Mouse (Mus musculus) heart, embryonic 14.5 days (tissue): Measurements from ENCODE around the gene 4930404N11Rik. TPM values are rescaled to one million over a fixed set of nuclear protein-coding genes. Genes with fewer than 3 reads are reported as not detected.

ENCODE experiments used
- ATAC-seq: fragments of 200-750 bp; cut with Nextera tagmentation; 2 replicates; pipeline ENCODE4 v1.8.0; 2017; ENCODE audit warnings: low read depth, moderate TSS enrichment; ENCODE audit not compliant: insufficient number of reproducible peaks, insufficient read depth, low FRiP score
- H3K27ac ChIP-seq, 2 experiments: fragments of 200-500 bp in 1 of 2; fragments of 300-500 bp in 1 of 2; sonication (generic) in 1 of 2; replicated peaks in 1 of 2; 2 replicates each; pipeline ENCODE4 v1.5.1; 2012 to 2014; ENCODE audit warnings: low read depth in 2 of 2, low read length in 2 of 2, control low read depth in 1 of 2, mild to moderate bottlenecking in 1 of 2, mixed read lengths in 1 of 2; ENCODE audit not compliant: control insufficient read depth in 1 of 2, insufficient read depth in 1 of 2
- H3K27me3 ChIP-seq: fragments of 300-500 bp; sonication (generic); 2 replicates; pipeline ENCODE4 v1.6.1; 2014; ENCODE audit warnings: mild to moderate bottlenecking, low read length, control low read depth; ENCODE audit not compliant: control insufficient read depth, insufficient read depth
- H3K36me3 ChIP-seq: fragments of 300-500 bp; sonication (generic); 2 replicates; pipeline ENCODE4 v1.6.1; 2014; ENCODE audit warnings: mild to moderate bottlenecking, control low read depth, low read length, mixed read lengths; ENCODE audit not compliant: control insufficient read depth, insufficient read depth
- H3K4me1 ChIP-seq, 2 experiments: fragments of 200-500 bp in 1 of 2; fragments of 300-500 bp in 1 of 2; sonication (generic) in 1 of 2; 2 replicates each; pipeline ENCODE4 v1.6.1; 2012 to 2014; ENCODE audit warnings: low read length in 2 of 2, control low read depth in 1 of 2, mixed read lengths in 1 of 2; ENCODE audit not compliant: control insufficient read depth in 2 of 2, insufficient read depth in 2 of 2
- H3K4me2 ChIP-seq: fragments of 300-500 bp; sonication (generic); 2 replicates; pipeline ENCODE4 v1.6.1; 2014; ENCODE audit warnings: mild to moderate bottlenecking, low read length
- H3K4me3 ChIP-seq, 2 experiments: fragments of 200-500 bp in 1 of 2; fragments of 300-500 bp in 1 of 2; sonication (generic) in 1 of 2; 2 replicates each; pipeline ENCODE4 v1.5.1; 2012 to 2014; ENCODE audit warnings: low read length in 2 of 2, mild to moderate bottlenecking in 2 of 2, control low read depth in 1 of 2, low read depth in 1 of 2, moderate library complexity in 1 of 2; ENCODE audit not compliant: control insufficient read depth in 1 of 2, insufficient read depth in 1 of 2
- H3K9ac ChIP-seq: fragments of 300-500 bp; sonication (generic); 2 replicates; pipeline ENCODE4 v1.6.1; 2014; ENCODE audit warnings: mild to moderate bottlenecking, low read length
- H3K9me3 ChIP-seq: fragments of 300-500 bp; sonication (generic); 2 replicates; pipeline ENCODE4 v1.6.1; 2016; ENCODE audit warnings: low read length, control low read depth; ENCODE audit not compliant: control insufficient read depth
- whole genome bisulfite sequencing: fragments of 180-500 bp; shearing (Covaris S2); extraction: QIAGEN DNeasy Blood & Tissue Kit; methylation state at CpG from one replicate; pipeline ENCODE4 v1.1.7; 2014; 5-methylcytosine and 5-hydroxymethylcytosine counted together
- polyA plus RNA-seq: library from polyadenylated mRNA; unstranded; fragments of >200 nt; fragmentation: Nextera tagmentation; extraction: Ambion mirVana; gene quantifications from 2 replicates; pipeline ENCODE4 v1.2.1, GENCODE M21; 2014

Gene 4930404N11Rik
- polyA plus RNA-seq, 1 experiment from 2014 or later = 0.38 TPM

DNA sequence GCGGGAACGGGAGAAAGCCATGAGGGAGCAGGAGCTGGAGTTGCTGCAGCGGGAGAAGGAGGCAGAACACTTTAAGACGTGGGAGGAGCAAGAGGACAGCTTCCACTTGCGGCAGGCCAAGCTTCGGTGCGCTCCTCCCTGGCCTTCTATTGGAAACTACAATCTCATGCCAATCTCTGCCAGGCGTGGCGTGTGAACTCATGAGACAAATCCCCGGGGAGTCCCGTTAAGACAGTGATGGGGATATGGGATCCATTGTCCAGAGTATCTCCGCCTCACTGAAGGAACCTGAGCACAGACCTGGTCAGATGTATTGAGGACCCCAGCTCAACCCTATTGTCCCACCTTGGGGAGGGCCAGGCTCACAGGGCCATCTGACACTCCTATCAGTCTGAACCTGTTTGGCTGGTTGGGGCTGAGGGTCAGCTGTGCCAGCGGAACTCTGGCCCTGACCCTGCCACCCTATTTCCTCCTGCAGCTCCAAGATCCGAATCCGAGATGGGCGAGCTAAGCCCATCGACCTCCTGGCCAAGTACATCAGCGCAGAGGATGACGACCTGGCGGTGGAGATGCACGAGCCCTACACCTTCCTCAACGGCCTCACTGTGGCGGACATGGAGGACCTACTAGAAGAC, 42.4 kb downstream of the 4930404N11Rik start:
- 93% methylated on average over 23 of the region's 23 CpGs for WGBS
- no peak overlapping the region for H3K27ac ChIP-seq
- H3K4me3 ChIP-seq = no peak overlapping the region
- no peak overlapping the region for H3K4me2 ChIP-seq
- H3K36me3 ChIP-seq = peaks cover 56% of the 10 kb centered on the region
- no peak overlapping the region for H3K9ac ChIP-seq
- peaks cover 22 to 29% of the 10 kb centered on the region in 2 experiments for H3K4me1 ChIP-seq
- no peak for ATAC-seq
- no peaks in the 10 kb centered on the region for H3K27me3 ChIP-seq
- no peaks in the 10 kb centered on the region for H3K9me3 ChIP-seq

DNA sequence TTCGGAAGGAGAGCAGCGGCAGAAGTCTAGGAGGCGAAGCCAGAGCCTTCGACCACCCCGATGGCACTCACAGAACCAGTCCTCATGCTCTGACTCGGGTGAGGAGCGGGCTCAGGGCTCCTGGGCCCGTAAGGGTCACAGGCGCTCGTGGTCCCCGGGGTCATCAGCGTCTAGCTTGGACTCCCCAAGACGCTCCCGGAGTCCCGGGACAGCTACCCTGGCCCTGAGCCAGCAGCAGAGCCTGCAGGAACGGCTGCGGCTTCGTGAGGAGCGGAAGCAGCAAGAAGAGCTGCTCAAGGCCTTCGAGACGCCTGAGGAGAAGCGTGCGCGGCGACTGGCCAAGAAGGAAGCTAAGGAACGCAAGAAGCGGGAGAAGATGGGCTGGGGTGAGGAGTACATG, 43.2 kb downstream of the 4930404N11Rik start:
- Histone ChIP-seq H3K36me3 (peaks cover 63% of the 10 kb centered on the region), H3K9me3 (no peaks in the 10 kb centered on the region), H3K4me1 (peaks cover 17 to 23% of the 10 kb centered on the region in 2 experiments), H3K27ac (no peak overlapping the region), H3K9ac (peak overlapping the region; percentile 93; the same call in 1 of the 2 replicates), H3K4me3 (peak overlapping the region in 1 of 2 experiments; percentile 92; a peak in 1 of 4 replicates), H3K4me2 (0 out of 2 replicates have a peak overlapping the region, but pooled peaks have one; percentile 92), H3K27me3 (no peaks in the 10 kb centered on the region)
- no peak for ATAC-seq
- 92% methylated on average over 27 of the region's 27 CpGs for WGBS

DNA sequence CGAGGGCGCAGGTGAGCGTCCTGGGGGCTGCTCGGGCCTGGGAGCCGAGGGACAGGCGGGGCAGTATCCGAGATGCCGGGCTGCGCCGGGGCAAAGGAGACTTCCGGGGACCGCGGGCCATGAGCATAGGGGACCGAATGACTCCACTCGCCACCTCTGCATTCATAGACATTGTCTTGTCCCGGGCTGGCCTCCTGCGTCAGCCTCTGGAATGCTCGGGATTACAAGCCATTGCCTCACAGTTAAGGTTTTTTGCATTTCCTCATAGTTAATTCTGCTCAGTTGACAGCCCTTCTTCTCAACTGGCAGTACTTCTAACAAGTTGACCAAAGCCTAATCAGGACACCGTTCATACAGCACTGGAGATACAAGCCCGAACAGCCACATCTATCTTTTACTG, 44.2 kb downstream of the 4930404N11Rik start:
- Histone ChIP-seq H3K36me3 (peaks cover 54% of the 10 kb centered on the region), H3K4me1 (peaks cover 24 to 33% of the 10 kb centered on the region in 2 experiments), H3K9me3 (no peaks in the 10 kb centered on the region), H3K4me2 (peak overlapping the region; percentile 92), H3K9ac (peak overlapping the region; percentile 93), H3K27ac (peak overlapping the region; percentile 36 to 89; a peak in 2 of 4 replicates), H3K4me3 (peak overlapping the region; percentile 80 to 92), H3K27me3 (no peaks in the 10 kb centered on the region)
- ATAC-seq = no peak
- WGBS = 2% methylated on average over 20 of the region's 20 CpGs

DNA sequence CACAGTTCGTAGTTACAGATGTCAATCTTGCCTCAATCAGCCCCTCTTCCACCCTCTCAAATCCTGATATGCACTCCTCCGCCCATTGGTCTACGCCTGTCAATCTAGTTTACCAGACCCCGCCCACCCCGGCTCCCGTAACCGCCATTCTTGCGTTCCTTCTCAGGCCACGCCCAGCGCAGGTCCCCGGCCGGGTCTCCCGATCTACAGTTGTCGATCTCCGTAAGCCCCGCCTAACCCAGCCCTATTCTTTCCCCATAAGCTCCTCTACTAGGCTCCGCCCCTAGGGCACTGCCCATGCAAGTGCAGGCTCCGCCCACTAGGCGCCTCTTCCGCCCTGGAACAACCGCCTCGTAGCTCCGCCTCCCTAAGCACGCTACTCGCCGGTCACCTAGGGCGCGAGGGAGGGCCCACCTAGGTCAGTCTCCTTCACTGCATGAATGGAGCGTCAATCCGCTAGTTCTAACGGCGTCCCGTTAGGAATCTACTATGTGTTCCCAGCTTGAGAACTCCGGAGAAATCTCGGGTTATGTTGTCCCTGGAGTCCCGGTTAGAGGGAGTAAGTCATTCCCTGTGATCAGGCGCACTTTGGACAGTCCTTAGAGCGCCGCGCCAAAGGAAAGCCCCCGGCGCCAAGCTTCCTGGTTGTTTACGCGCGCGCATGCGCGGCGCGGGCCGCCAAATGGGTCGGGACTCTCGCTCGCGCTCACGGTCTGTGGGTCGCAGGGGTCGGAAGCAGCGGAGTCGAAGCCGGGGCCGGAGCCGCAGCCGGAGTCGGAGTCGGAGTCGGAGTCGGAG, 44.9 kb downstream of the 4930404N11Rik start, which contains the start of gene Cactin:
Cactin (plus strand) TSS at position 554 of the 798 bp plus-strand sequence.
- H3K27ac ChIP-seq = peak within 1 kb of the TSS; percentile 89 to 96
- under 1% methylated on average over 68 of the region's 68 CpGs for WGBS
- H3K4me2 ChIP-seq = peak within 1 kb of the TSS; percentile 92
- ATAC-seq = peak; percentile 91
- H3K36me3 ChIP-seq = peaks cover 52% of the 10 kb centered on the region
- no peaks in the 10 kb centered on the region for H3K27me3 ChIP-seq
- peak within 1 kb of the TSS; percentile 93 for H3K9ac ChIP-seq
- no peaks in the 10 kb centered on the region for H3K9me3 ChIP-seq
- H3K4me3 ChIP-seq = peak within 1 kb of the TSS; percentile 80 to 92
- H3K4me1 ChIP-seq = peaks cover 24 to 34% of the 10 kb centered on the region in 2 experiments

DNA sequence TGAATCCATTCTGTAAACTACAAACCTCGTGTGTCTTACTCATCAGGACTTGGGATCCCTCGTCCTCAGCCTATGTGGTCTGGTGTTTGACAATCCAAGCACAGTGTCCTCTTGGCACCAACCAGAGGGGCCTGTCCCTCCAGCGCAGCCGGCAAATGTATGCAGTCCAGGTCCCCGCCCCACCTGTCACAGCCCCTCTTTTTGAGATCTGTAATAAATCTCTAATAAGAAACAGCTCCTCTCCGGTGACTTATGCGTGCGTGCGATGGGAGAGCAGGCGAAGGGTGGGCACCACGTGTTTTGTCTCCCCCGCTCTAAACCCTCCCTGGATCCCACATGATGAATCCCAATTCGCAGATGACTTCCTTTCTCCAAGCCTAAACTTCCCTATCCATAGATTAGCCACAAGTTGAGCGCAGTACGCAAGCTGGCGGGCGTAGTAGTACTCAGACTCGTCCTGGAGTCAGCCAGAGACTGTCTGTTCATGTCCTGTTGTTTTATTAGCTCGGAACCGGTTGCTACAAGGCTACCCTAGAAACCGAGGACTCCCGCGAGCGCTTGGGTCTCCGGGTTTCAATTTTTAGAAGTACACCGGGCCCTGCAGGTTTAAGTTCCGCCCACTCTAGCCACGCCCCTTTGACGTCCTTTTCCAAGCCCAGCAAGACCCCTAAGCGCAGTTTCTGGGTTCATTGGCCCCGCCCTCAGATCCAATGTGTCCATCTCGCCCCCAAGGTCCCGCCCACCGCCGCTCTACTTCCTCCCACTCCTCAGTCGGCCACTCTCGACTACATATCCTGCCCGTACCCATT, 45.7 kb downstream of the 4930404N11Rik start:
- peaks cover 52% of the 10 kb centered on the region for H3K36me3 ChIP-seq
- ATAC-seq = no peak
- H3K4me1 ChIP-seq = peaks cover 24 to 34% of the 10 kb centered on the region in 2 experiments

DNA sequence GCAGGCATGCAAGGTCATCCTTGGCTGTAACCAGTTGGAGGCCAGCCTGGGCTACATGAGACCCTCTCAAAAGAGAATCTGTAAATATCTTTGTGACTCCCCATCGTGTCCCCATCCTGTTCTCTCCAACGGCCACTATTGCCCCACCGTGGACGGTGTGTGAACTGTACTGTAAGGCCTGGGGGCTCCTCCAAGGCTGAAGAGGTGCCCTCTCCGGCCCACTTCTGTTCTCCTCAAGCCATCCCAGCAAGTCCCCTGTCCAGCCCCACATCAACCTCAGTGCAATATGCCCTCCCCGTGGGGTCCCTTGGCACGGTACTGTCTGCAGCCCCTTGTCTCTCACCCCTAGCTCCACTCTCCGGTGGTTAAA, 46.3 kb downstream of the 4930404N11Rik start:
- Histone ChIP-seq H3K4me2 (peak overlapping the region; percentile 82), H3K27me3 (no peaks in the 10 kb centered on the region), H3K9ac (peak overlapping the region; percentile 71), H3K4me1 (peaks cover 24 to 34% of the 10 kb centered on the region in 2 experiments), H3K4me3 (peak overlapping the region; percentile 64 to 92; a peak in 3 of 4 replicates), H3K9me3 (no peaks in the 10 kb centered on the region), H3K36me3 (peaks cover 52% of the 10 kb centered on the region), H3K27ac (peak overlapping the region; percentile 89 to 92)
- no peak for ATAC-seq
- 24% methylated on average over 8 of the region's 8 CpGs for WGBS

More for the DNA sequence above, 45.7 kb downstream of the 4930404N11Rik start:
- Histone ChIP-seq H3K4me3 (peak overlapping the region; percentile 64 to 92), H3K27ac (peak overlapping the region; percentile 89 to 92), H3K4me2 (peak overlapping the region; percentile 82), H3K9ac (peak overlapping the region; percentile 71), H3K27me3 (no peaks in the 10 kb centered on the region), H3K9me3 (no peaks in the 10 kb centered on the region)
- WGBS = 2% methylated on average over 38 of the region's 38 CpGs
